Mouse (Mus musculus): ENCODE results near the gene Zfp536. TPM values are rescaled to one million over a fixed set of nuclear protein-coding genes. Genes with fewer than 3 reads are reported as not detected.

Zfp536 gene
- polyA plus RNA-seq, 1 experiment from 2014 or later, result 4.3 TPM

- Histone ChIP-seq H3K4me2 (no peak overlapping the region), H3K36me3 (no peaks in the 10 kb centered on the region), H3K9ac (no peak overlapping the region), H3K4me3 (no peak overlapping the region), H3K27me3 (replicated peaks) (no peaks in the 10 kb centered on the region), H3K4me1 (no peaks in the 10 kb centered on the region), H3K27ac (replicated peaks) (no peak overlapping the region), H3K9me3 (no peaks in the 10 kb centered on the region)
- ATAC-seq (ENCODE audit: extremely low read depth, insufficient number of reproducible peaks, low FRiP score, low TSS enrichment), result no peak
- WGBS, result 61% methylated on average over 9 of the region's 9 CpGs
Observed at GRCm38 (mm10) chr7:37496491-37496890, 276.9 kb downstream of the Zfp536 start.

- Histone ChIP-seq H3K36me3 (no peaks in the 10 kb centered on the region), H3K27me3 (replicated peaks) (no peaks in the 10 kb centered on the region), H3K9me3 (no peaks in the 10 kb centered on the region), H3K4me1 (no peaks in the 10 kb centered on the region), H3K4me3 (no peak overlapping the region), H3K4me2 (no peak overlapping the region), H3K27ac (replicated peaks) (no peak overlapping the region), H3K9ac (no peak overlapping the region)
- 72% methylated on average over 5 of the region's 5 CpGs for WGBS
- no peak for ATAC-seq (ENCODE audit: extremely low read depth, insufficient number of reproducible peaks, low FRiP score, low TSS enrichment)
Observed at GRCm38 (mm10) chr7:37490312-37490711, 283.1 kb downstream of the Zfp536 start.

GRCm38 (mm10) chr7:37484946-37485345, 288.5 kb downstream of the Zfp536 start:
- no peak for ATAC-seq (ENCODE audit: extremely low read depth, insufficient number of reproducible peaks, low FRiP score, low TSS enrichment)
- WGBS, result 71% methylated on average over 3 of the region's 3 CpGs

GRCm38 (mm10) chr7:37482564-37482963, 290.9 kb downstream of the Zfp536 start:
- no peaks in the 10 kb centered on the region for H3K9me3 ChIP-seq
- H3K36me3 ChIP-seq, result no peaks in the 10 kb centered on the region
- ATAC-seq (ENCODE audit: extremely low read depth, insufficient number of reproducible peaks, low FRiP score, low TSS enrichment), result no peak
- H3K4me3 ChIP-seq, result no peak overlapping the region
- no peak overlapping the region for H3K9ac ChIP-seq
- H3K27ac ChIP-seq (replicated peaks), result no peak overlapping the region
- H3K4me2 ChIP-seq, result no peak overlapping the region
- 68% methylated on average over 4 of the region's 4 CpGs for WGBS
- H3K4me1 ChIP-seq, result no peaks in the 10 kb centered on the region
- no peaks in the 10 kb centered on the region for H3K27me3 ChIP-seq (replicated peaks)

More at GRCm38 (mm10) chr7:37484946-37485345, 288.5 kb downstream of the Zfp536 start:
- Histone ChIP-seq H3K9me3 (no peaks in the 10 kb centered on the region), H3K36me3 (no peaks in the 10 kb centered on the region), H3K9ac (no peak overlapping the region), H3K4me3 (no peak overlapping the region), H3K4me2 (no peak overlapping the region), H3K4me1 (no peaks in the 10 kb centered on the region), H3K27ac (replicated peaks) (no peak overlapping the region), H3K27me3 (replicated peaks) (no peaks in the 10 kb centered on the region)

- no peak for ATAC-seq (ENCODE audit: extremely low read depth, insufficient number of reproducible peaks, low FRiP score, low TSS enrichment)
- H3K27ac ChIP-seq (replicated peaks), result no peak overlapping the region
- H3K36me3 ChIP-seq, result no peaks in the 10 kb centered on the region
- no peaks in the 10 kb centered on the region; the same call in 1 of the 2 replicates for H3K27me3 ChIP-seq (replicated peaks)
- no peaks in the 10 kb centered on the region for H3K9me3 ChIP-seq
- no peak overlapping the region for H3K4me3 ChIP-seq
- H3K4me2 ChIP-seq, result no peak overlapping the region
- WGBS, result 77% methylated on average over 6 of the region's 6 CpGs
- H3K4me1 ChIP-seq, result no peaks in the 10 kb centered on the region
- H3K9ac ChIP-seq, result no peak overlapping the region
Observed at GRCm38 (mm10) chr7:37481165-37481564, 292.3 kb downstream of the Zfp536 start.

- no peaks in the 10 kb centered on the region; the same call in 1 of the 2 replicates for H3K27me3 ChIP-seq (replicated peaks)
- WGBS, result 76% methylated on average over 5 of the region's 5 CpGs
- no peaks in the 10 kb centered on the region for H3K9me3 ChIP-seq
- H3K9ac ChIP-seq, result no peak overlapping the region
- no peak overlapping the region for H3K4me3 ChIP-seq
- H3K4me2 ChIP-seq, result no peak overlapping the region
- ATAC-seq (ENCODE audit: extremely low read depth, insufficient number of reproducible peaks, low FRiP score, low TSS enrichment), result no peak
- H3K4me1 ChIP-seq, result no peaks in the 10 kb centered on the region
- H3K36me3 ChIP-seq, result no peaks in the 10 kb centered on the region
- no peak overlapping the region for H3K27ac ChIP-seq (replicated peaks)
Observed at GRCm38 (mm10) chr7:37477309-37477708, 296.1 kb downstream of the Zfp536 start.

- H3K4me2 ChIP-seq, result no peak overlapping the region
- H3K9me3 ChIP-seq, result no peaks in the 10 kb centered on the region
- H3K27me3 ChIP-seq (replicated peaks), result no peaks in the 10 kb centered on the region; the same call in 1 of the 2 replicates
- no peaks in the 10 kb centered on the region for H3K4me1 ChIP-seq
- no peak overlapping the region for H3K27ac ChIP-seq (replicated peaks)
- no peaks in the 10 kb centered on the region for H3K36me3 ChIP-seq
- WGBS, result 58% methylated on average over 2 of the region's 2 CpGs
- ATAC-seq (ENCODE audit: extremely low read depth, insufficient number of reproducible peaks, low FRiP score, low TSS enrichment), result no peak
- H3K4me3 ChIP-seq, result no peak overlapping the region
- no peak overlapping the region for H3K9ac ChIP-seq
Observed at GRCm38 (mm10) chr7:37475485-37475884, 298.0 kb downstream of the Zfp536 start.

GRCm38 (mm10) chr7:37474284-37474683, 299.2 kb downstream of the Zfp536 start:
- Histone ChIP-seq H3K27ac (replicated peaks) (no peak overlapping the region), H3K4me3 (no peak overlapping the region), H3K9ac (no peak overlapping the region), H3K4me1 (no peaks in the 10 kb centered on the region), H3K27me3 (replicated peaks) (no peaks in the 10 kb centered on the region; the same call in 1 of the 2 replicates), H3K9me3 (no peaks in the 10 kb centered on the region), H3K36me3 (no peaks in the 10 kb centered on the region), H3K4me2 (no peak overlapping the region)
- WGBS, result 44% methylated on average over 8 of the region's 8 CpGs
- no peak for ATAC-seq (ENCODE audit: extremely low read depth, insufficient number of reproducible peaks, low FRiP score, low TSS enrichment)

- no peak overlapping the region for H3K4me2 ChIP-seq
- H3K4me3 ChIP-seq, result no peak overlapping the region
- H3K9ac ChIP-seq, result no peak overlapping the region
- 53% methylated on average over 24 of the region's 24 CpGs for WGBS
- H3K36me3 ChIP-seq, result no peaks in the 10 kb centered on the region
- H3K4me1 ChIP-seq, result no peaks in the 10 kb centered on the region
- no peak for ATAC-seq (ENCODE audit: extremely low read depth, insufficient number of reproducible peaks, low FRiP score, low TSS enrichment)
- H3K27ac ChIP-seq (replicated peaks), result no peak overlapping the region
- H3K27me3 ChIP-seq (replicated peaks), result no peaks in the 10 kb centered on the region; the same call in 1 of the 2 replicates
- H3K9me3 ChIP-seq, result no peaks in the 10 kb centered on the region
Observed at GRCm38 (mm10) chr7:37473311-37474084, 299.9 kb downstream of the Zfp536 start.

GRCm38 (mm10) chr7:37471726-37472125, 301.7 kb downstream of the Zfp536 start:
- Histone ChIP-seq H3K9me3 (no peaks in the 10 kb centered on the region), H3K36me3 (no peaks in the 10 kb centered on the region), H3K4me2 (no peak overlapping the region), H3K4me1 (peaks cover 2% of the 10 kb centered on the region; the same call in 1 of the 2 replicates), H3K27ac (replicated peaks) (no peak overlapping the region), H3K4me3 (no peak overlapping the region), H3K27me3 (replicated peaks) (no peaks in the 10 kb centered on the region; the same call in 1 of the 2 replicates), H3K9ac (no peak overlapping the region)
- no peak for ATAC-seq (ENCODE audit: extremely low read depth, insufficient number of reproducible peaks, low FRiP score, low TSS enrichment)
- WGBS, result 54% methylated on average over 8 of the region's 8 CpGs

- no peak overlapping the region for H3K9ac ChIP-seq
- no peak overlapping the region for H3K4me2 ChIP-seq
- H3K4me1 ChIP-seq, result peaks cover 9% of the 10 kb centered on the region
- 21% methylated on average over 9 of the region's 9 CpGs for WGBS
- H3K4me3 ChIP-seq, result no peak overlapping the region
- no peak for ATAC-seq (ENCODE audit: extremely low read depth, insufficient number of reproducible peaks, low FRiP score, low TSS enrichment)
- H3K9me3 ChIP-seq, result no peaks in the 10 kb centered on the region
- no peak overlapping the region for H3K27ac ChIP-seq (replicated peaks)
- no peaks in the 10 kb centered on the region; the same call in 1 of the 2 replicates for H3K27me3 ChIP-seq (replicated peaks)
- H3K36me3 ChIP-seq, result no peaks in the 10 kb centered on the region
Observed at GRCm38 (mm10) chr7:37466477-37467243, 306.8 kb downstream of the Zfp536 start.
